In genomic region chr4:128912085-128912484, GRCm38 (mm10) we compare ENCODE assay signal across 27 mouse cellular contexts.
"Had no signal": no experiment of that assay in that cellular context is flagged by ENCODE, and none has a peak within 500 bp of the region (broad histone marks: within the 10 kb centered on the region; RNA-seq: fewer than 3 reads in every experiment).

No protein-coding gene starts in this region.

- H3K4me2 ChIP-seq: heart, embryonic 11.5 days; heart, embryonic 13.5 days; heart, embryonic 15.5 days; hindbrain, embryonic 12.5 days; hindbrain, embryonic 14.5 days; kidney, embryonic 15.5 days; limb, embryonic 13.5 days; limb, embryonic 15.5 days; liver, embryonic 12.5 days had no signal

- H3K4me3 ChIP-seq: heart, adult 2 months; heart, embryonic 13.5 days; heart, embryonic 15.5 days; hindbrain, embryonic 10.5 days; hindbrain, embryonic 12.5 days; kidney, embryonic 15.5 days; layer of hippocampus, adult 2 months; left cerebral cortex, adult 2 months; limb, embryonic 13.5 days; limb, embryonic 15.5 days; liver, embryonic 12.5 days had no signal

- DNase-seq: gastrocnemius, postnatal 14 days; gastrocnemius, postnatal 36 days; heart, adult 11 months; heart, adult 2 months; heart, postnatal 14 days; heart, postnatal 4 days; kidney, adult 11 months; kidney, adult 2 months; kidney, adult 9 months; kidney, postnatal 14 days; left cerebral cortex, postnatal 4 days had no signal

- H3K36me3 ChIP-seq: heart, embryonic 15.5 days; liver, embryonic 12.5 days had no signal

- H3K27ac ChIP-seq: heart, adult 2 months; heart, embryonic 13.5 days; heart, embryonic 15.5 days; hindbrain, embryonic 10.5 days; hindbrain, embryonic 12.5 days; hindbrain, embryonic 14.5 days; kidney, embryonic 15.5 days; kidney, postnatal 0 days; layer of hippocampus, adult 2 months; left cerebral cortex, adult 2 months; limb, embryonic 13.5 days; limb, embryonic 15.5 days; liver, embryonic 12.5 days; liver, embryonic 14.5 days had no signal

- ATAC-seq: hindbrain, embryonic 16.5 days; inflammation-experienced regulatory T-cells, adult 6 months; liver, embryonic 12.5 days had no signal

- H3K27me3 ChIP-seq: hindbrain, embryonic 12.5 days; kidney, embryonic 15.5 days; limb, embryonic 13.5 days; limb, embryonic 15.5 days had no signal

- H3K9ac ChIP-seq: heart, embryonic 13.5 days; heart, embryonic 15.5 days; hindbrain, embryonic 12.5 days; hindbrain, embryonic 14.5 days; kidney, embryonic 15.5 days; limb, embryonic 13.5 days; limb, embryonic 15.5 days; liver, embryonic 12.5 days; liver, embryonic 14.5 days had no signal

- H3K9me3 ChIP-seq: heart, embryonic 13.5 days; heart, embryonic 15.5 days; hindbrain, embryonic 10.5 days; hindbrain, embryonic 12.5 days; kidney, embryonic 15.5 days; limb, embryonic 13.5 days; limb, embryonic 15.5 days; liver, embryonic 12.5 days had no signal

- H3K4me1 ChIP-seq: heart, embryonic 15.5 days; liver, embryonic 12.5 days had no signal
